Mouse (Mus musculus): Measurements from ENCODE around the gene Tomm6.

The Tomm6 gene

GRCm38 (mm10) chr17:47651953-47652352 is 36.2 kb downstream of the Tomm6 start:
- no peak for DNase-seq (ENCODE audit: low spot score in 2 of 2)

GRCm38 (mm10) chr17:47648966-47649365 is 39.2 kb downstream of the Tomm6 start:
- DNase-seq (ENCODE audit: low spot score in 2 of 2) = no peak

- peak; percentile 43 to 61 for DNase-seq (ENCODE audit: low spot score in 2 of 2)
Measured at GRCm38 (mm10) chr17:47646683-47647082, 41.5 kb downstream of the Tomm6 start.

GRCm38 (mm10) chr17:47642992-47643391 is 45.2 kb downstream of the Tomm6 start:
- DNase-seq (ENCODE audit: low spot score in 2 of 2) = no peak
